10 mouse cellular contexts compared by ENCODE assay signal in the genomic region with DNA sequence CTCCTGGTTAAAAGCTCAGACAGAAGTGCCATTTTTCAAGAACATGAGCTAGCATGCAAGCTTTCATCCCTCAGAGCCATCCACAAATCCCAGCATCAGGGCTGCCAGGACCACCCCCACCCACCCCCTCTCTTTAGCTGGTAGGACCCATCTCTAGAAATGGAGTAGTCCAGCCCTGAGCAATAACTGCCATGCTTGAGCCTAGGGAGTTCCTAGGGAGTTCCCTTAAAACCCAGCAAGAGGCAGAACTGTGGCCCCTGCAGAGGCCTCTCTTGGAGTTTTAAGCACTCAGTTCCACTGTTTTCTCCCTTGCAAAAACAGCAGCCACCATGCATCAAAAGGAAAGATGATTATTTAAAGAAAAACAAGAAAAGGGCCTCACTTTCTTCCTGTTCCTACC. TPM values are rescaled to one million over a fixed set of nuclear protein-coding genes. Genes with fewer than 3 reads are reported as not detected.
A peak's percentile ranks its signal among the peaks of the same experiment; 100 is the strongest.
DNase-seq lines count a peak whose midpoint lies in the region; ATAC-seq and TF ChIP-seq lines count a peak whose summit lies in the region.
"Had no signal": no experiment of that assay in that cellular context is flagged by ENCODE, and none has a peak within 500 bp of the region (broad histone marks: within the 10 kb centered on the region; RNA-seq: fewer than 3 reads in every experiment).

No protein-coding gene starts in this region.

- H3K27me3 ChIP-seq in heart, embryonic 14.5 days (ENCODE audit: control insufficient read depth, insufficient read depth, low read length), result no peaks in the 10 kb centered on the region
- peaks cover 16% of the 10 kb centered on the region for H3K27me3 ChIP-seq in embryonic facial prominence, embryonic 15.5 days
- no peaks in the 10 kb centered on the region for H3K27me3 ChIP-seq in intestine, embryonic 14.5 days (replicated peaks; ENCODE audit: control insufficient read depth, insufficient read depth, low read length)
- H3K27me3 ChIP-seq in midbrain, postnatal 0 days (ENCODE audit: insufficient read depth, low read length), result peaks cover 4% of the 10 kb centered on the region

- H3K4me1 ChIP-seq in heart, embryonic 14.5 days (ENCODE audit: control insufficient read depth in 2 of 2, insufficient read depth in 2 of 2, low read length in 2 of 2), result peaks cover 4 to 22% of the 10 kb centered on the region in 2 experiments; a peak in 3 of 4 replicates
- H3K4me1 ChIP-seq in embryonic facial prominence, embryonic 15.5 days, result peaks cover 15% of the 10 kb centered on the region
- H3K4me1 ChIP-seq in intestine, embryonic 14.5 days (replicated peaks; ENCODE audit: control insufficient read depth, insufficient read depth, low read length), result peaks cover 26% of the 10 kb centered on the region
- H3K4me1 ChIP-seq in midbrain, postnatal 0 days (ENCODE audit: insufficient read depth, low read length), result no peaks in the 10 kb centered on the region

- TF ChIP-seq CTCF in midbrain, postnatal 0 days (IDR thresholded peaks at IDR 0.05), result no peak

- H3K27ac ChIP-seq in heart, embryonic 14.5 days (replicated peaks in 1 of 2; ENCODE audit: control insufficient read depth in 1 of 2, insufficient read depth in 1 of 2, low read depth in 2 of 2, low read length in 2 of 2), result peak overlapping the region; percentile 25 to 48; a peak in 2 of 4 replicates
- H3K27ac ChIP-seq in embryonic facial prominence, embryonic 15.5 days (replicated peaks), result 0 out of 2 replicates have a peak overlapping the region, but pooled peaks have one; percentile 22
- peak overlapping the region; percentile 57; the same call in 1 of the 2 replicates for H3K27ac ChIP-seq in intestine, embryonic 14.5 days (ENCODE audit: low read depth)
- H3K27ac ChIP-seq in midbrain, postnatal 0 days (ENCODE audit: low read depth, low read length), result no peak overlapping the region
- H3K27ac ChIP-seq: layer of hippocampus, adult 2 months had no signal

- peak overlapping the region; percentile 56 to 91 for H3K4me3 ChIP-seq in heart, embryonic 14.5 days (ENCODE audit: control insufficient read depth in 1 of 2, insufficient read depth in 1 of 2, low read depth in 1 of 2, low read length in 2 of 2)
- peak overlapping the region; percentile 72 for H3K4me3 ChIP-seq in embryonic facial prominence, embryonic 15.5 days (replicated peaks)
- H3K4me3 ChIP-seq in intestine, embryonic 14.5 days (ENCODE audit: low read depth, low read length), result peak overlapping the region; percentile 88
- H3K4me3 ChIP-seq in midbrain, postnatal 0 days (ENCODE audit: low read depth, low read length), result peak overlapping the region; percentile 21
- H3K4me3 ChIP-seq: layer of hippocampus, adult 2 months had no signal

- H3K4me2 ChIP-seq in heart, embryonic 14.5 days (ENCODE audit: low read length), result peak overlapping the region; percentile 73
- H3K4me2 ChIP-seq in embryonic facial prominence, embryonic 15.5 days (replicated peaks), result peak overlapping the region; percentile 86
- peak overlapping the region; percentile 61 for H3K4me2 ChIP-seq in intestine, embryonic 14.5 days (ENCODE audit: low read length)
- peak overlapping the region; percentile 91 for H3K4me2 ChIP-seq in midbrain, postnatal 0 days (ENCODE audit: low read depth, low read length, poor library complexity, severe bottlenecking)

- intact Hi-C loops in heart, postnatal 36 days (cut with DNase I), result loop anchor here (2.0 to 5.0 kb wide), 4 partner anchors 157 to 326 kb away; no protein-coding TSS in a partner anchor

- no peak for DNase-seq in heart, postnatal 36 days
- peak; percentile 55 for DNase-seq in intestine, embryonic 14.5 days (ENCODE audit: low spot score)
- no peak for DNase-seq in midbrain, postnatal 0 days (ENCODE audit: low spot score)
- no peak for DNase-seq in cerebellum, postnatal 10 days
- DNase-seq in T-cell, adult 2 months (ENCODE audit: low spot score), result no peak
- no peak for DNase-seq in frontal cortex, postnatal 14 days (ENCODE audit: low spot score in 2 of 2)
- DNase-seq: adrenal gland, adult 8-10 months had no signal

- H3K9me3 ChIP-seq in heart, embryonic 14.5 days (ENCODE audit: control insufficient read depth, low read length), result no peaks in the 10 kb centered on the region
- H3K9me3 ChIP-seq in embryonic facial prominence, embryonic 15.5 days (replicated peaks), result no peaks in the 10 kb centered on the region
- H3K9me3 ChIP-seq in intestine, embryonic 14.5 days (ENCODE audit: control insufficient read depth, low read length), result no peaks in the 10 kb centered on the region
- H3K9me3 ChIP-seq in midbrain, postnatal 0 days (ENCODE audit: low read length), result no peaks in the 10 kb centered on the region

- H3K36me3 ChIP-seq in heart, embryonic 14.5 days (ENCODE audit: control insufficient read depth, insufficient read depth, low read length), result peaks cover 6% of the 10 kb centered on the region; the same call in 1 of the 2 replicates
- H3K36me3 ChIP-seq in embryonic facial prominence, embryonic 15.5 days, result no peaks in the 10 kb centered on the region
- peaks cover 10% of the 10 kb centered on the region; the same call in 1 of the 2 replicates for H3K36me3 ChIP-seq in intestine, embryonic 14.5 days (ENCODE audit: control insufficient read depth, insufficient read depth, low read length)
- H3K36me3 ChIP-seq in midbrain, postnatal 0 days (ENCODE audit: insufficient read depth, low read length), result no peaks in the 10 kb centered on the region

- H3K9ac ChIP-seq in heart, embryonic 14.5 days (ENCODE audit: low read length), result peak overlapping the region; percentile 93
- H3K9ac ChIP-seq in embryonic facial prominence, embryonic 15.5 days, result no peak overlapping the region
- peak overlapping the region; percentile 89 for H3K9ac ChIP-seq in intestine, embryonic 14.5 days (ENCODE audit: low read length)
- no peak overlapping the region for H3K9ac ChIP-seq in midbrain, postnatal 0 days (replicated peaks; ENCODE audit: low read length, poor library complexity, severe bottlenecking)

- ATAC-seq in heart, embryonic 14.5 days (ENCODE audit: insufficient number of reproducible peaks, insufficient read depth, low FRiP score, low read depth), result no peak
- ATAC-seq in embryonic facial prominence, embryonic 15.5 days (ENCODE audit: insufficient number of reproducible peaks, low FRiP score, low TSS enrichment, low read depth), result no peak
- ATAC-seq in intestine, embryonic 14.5 days (replicated peaks; ENCODE audit: low FRiP score, low TSS enrichment, low read depth), result no peak
- ATAC-seq in midbrain, postnatal 0 days (ENCODE audit: low FRiP score), result no peak

RNA-seq across cellular contexts. Expression of gene Pde3a, which starts 1.0 kb away (rescaled TPM):
- polyA plus RNA-seq in heart, embryonic 14.5 days (2014; fragmentation: Nextera tagmentation; extraction: Ambion mirVana), result 14.7 and 14.8 TPM in 2 replicates
- 10 to 100 TPM; 51.1 to 64.5 TPM for total RNA-seq in heart, postnatal 36 days (2021)
- polyA plus RNA-seq in embryonic facial prominence, embryonic 15.5 days (2015; fragmentation: Nextera tagmentation; extraction: Ambion mirVana), result 5.8 and 6.2 TPM in 2 replicates
- 24.3 and 26.9 TPM in 2 replicates for polyA plus RNA-seq in intestine, embryonic 14.5 days (2014; fragmentation: Nextera tagmentation; extraction: Ambion mirVana)
- 11.2 and 12.1 TPM in 2 replicates for total RNA-seq in midbrain, postnatal 0 days (2014; rRNA removed)
- 1.5 and 2.0 TPM in 2 replicates for polyA plus RNA-seq in midbrain, postnatal 0 days (2015; fragmentation: Nextera tagmentation; extraction: Ambion mirVana)

Comparison
In these comparisons a context has a peak if more than half of its experiments do, and no peak if none do; other contexts are left out.
1. H3K4me3 ChIP-seq: peak in every context shown above with its lines; median percentile 88 in intestine, embryonic 14.5 days; 74 in heart, embryonic 14.5 days; 72 in embryonic facial prominence, embryonic 15.5 days; 21 in midbrain, postnatal 0 days.
2. H3K9ac ChIP-seq: peak in heart, embryonic 14.5 days (single experiment) and intestine, embryonic 14.5 days (single experiment); none in embryonic facial prominence, embryonic 15.5 days (single experiment) and midbrain, postnatal 0 days (single experiment).
3. Peak in every context shown above with its lines, with median percentiles within 50 percentile points of each other: H3K4me2 ChIP-seq.